Mouse (Mus musculus) midbrain, postnatal 0 days (tissue): ENCODE data around the gene Ccdc146. TPM values are rescaled to one million over a fixed set of nuclear protein-coding genes. Genes with fewer than 3 reads are reported as not detected.
"Not testable (repeated sequence)": the region's sequence is repeated elsewhere in the genome, so short reads cannot be mapped to it uniquely, and the experiment has no call there.

Experiments
- ATAC-seq: fragments of 200-750 bp; cut with Nextera tagmentation; 2 replicates; pipeline ENCODE4 v1.8.0; 2017; ENCODE audit warnings: moderate number of reproducible peaks, mild to moderate bottlenecking, moderate TSS enrichment, moderate library complexity; ENCODE audit not compliant: low FRiP score
- DNase-seq: peaks from one replicate; pipeline ENCODE4 v3.0.0-alpha.2; 2015; ENCODE audit warnings: low spot score
- H3K27ac ChIP-seq: fragments of 300-500 bp; sonication (generic); 2 replicates; pipeline ENCODE4 v1.5.1; 2014; ENCODE audit warnings: low read depth, mild to moderate bottlenecking, low read length, mixed read lengths
- H3K27me3 ChIP-seq: fragments of 300-500 bp; sonication (generic); 2 replicates; pipeline ENCODE4 v1.6.1; 2014; ENCODE audit warnings: low read length, control low read depth, mixed read lengths; ENCODE audit not compliant: insufficient read depth
- H3K36me3 ChIP-seq: fragments of 300-500 bp; sonication (generic); 2 replicates; pipeline ENCODE4 v1.6.1; 2014; ENCODE audit warnings: low read length, control low read depth, mixed read lengths; ENCODE audit not compliant: insufficient read depth
- H3K4me1 ChIP-seq: fragments of 300-500 bp; sonication (generic); 2 replicates; pipeline ENCODE4 v1.6.1; 2014; ENCODE audit warnings: mild to moderate bottlenecking, control low read depth, antibody characterized with exemption, low read length, mixed read lengths; ENCODE audit not compliant: insufficient read depth
- H3K4me2 ChIP-seq: fragments of 300-500 bp; sonication (generic); 2 replicates; pipeline ENCODE4 v1.6.1; 2014; ENCODE audit warnings: low read depth, mild to moderate bottlenecking, low read length, mixed read lengths; ENCODE audit not compliant: poor library complexity, severe bottlenecking
- H3K4me3 ChIP-seq: fragments of 300-500 bp; sonication (generic); 2 replicates; pipeline ENCODE4 v1.5.1; 2014; ENCODE audit warnings: low read depth, mild to moderate bottlenecking, low read length, moderate library complexity
- H3K9ac ChIP-seq: fragments of 300-500 bp; sonication (generic); replicated peaks from 2 replicates; pipeline ENCODE4 v1.6.1; 2014; ENCODE audit warnings: mild to moderate bottlenecking, low read length, moderate library complexity, mixed read lengths; ENCODE audit not compliant: poor library complexity, severe bottlenecking
- H3K9me3 ChIP-seq: fragments of 300-500 bp; sonication (generic); 2 replicates; pipeline ENCODE4 v1.6.1; 2016; ENCODE audit warnings: low read length, control low read depth
- CTCF ChIP-seq: IDR thresholded peaks from 2 replicates; pipeline ENCODE4 v1.5.1; 2016; ENCODE audit warnings: antibody characterized with exemption, mild to moderate bottlenecking
- whole genome bisulfite sequencing: fragments of 180-500 bp; shearing (Covaris S2); extraction: QIAGEN DNeasy Blood & Tissue Kit; methylation state at CpG from one replicate; pipeline ENCODE4 v1.1.7; 2014; 5-methylcytosine and 5-hydroxymethylcytosine counted together
- polyA plus RNA-seq: library from polyadenylated mRNA; unstranded; fragments of >200 nt; fragmentation: Nextera tagmentation; extraction: Ambion mirVana; gene quantifications from 2 replicates; pipeline ENCODE4 v1.2.1, GENCODE M21; 2015
- total RNA-seq: library from RNA; depleted of rRNA; stranded (reverse); fragments of >200 nt; gene quantifications from 2 replicates; pipeline ENCODE4 v1.2.3, GENCODE M21; 2014

Gene Ccdc146
- total and polyA plus RNA-seq, 2 experiments from 2014 or later: 0.27 to 0.74 TPM

DNA sequence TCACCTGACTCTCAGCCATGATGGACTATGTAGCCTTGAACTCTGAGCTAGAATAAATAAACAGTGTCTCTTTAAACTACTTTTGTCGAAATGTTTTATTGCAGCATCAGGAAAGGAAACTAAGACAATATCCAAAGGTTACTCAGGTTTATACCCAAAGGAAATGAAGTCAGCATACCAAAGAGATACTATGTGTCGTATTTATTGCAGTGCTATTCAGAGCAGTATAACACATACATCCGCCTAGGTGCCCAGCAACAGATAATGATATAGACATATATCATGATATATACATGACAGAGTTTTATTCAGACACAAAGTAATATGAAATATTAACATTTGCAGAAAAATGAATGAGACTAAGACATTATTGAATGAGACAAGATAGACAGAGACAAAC is 61.1 kb downstream of the Ccdc146 start:
- TF ChIP-seq CTCF: no peak
- Histone ChIP-seq H3K27ac (no peak overlapping the region), H3K27me3 (no peaks in the 10 kb centered on the region), H3K4me2 (no peak overlapping the region), H3K4me3 (no peak overlapping the region), H3K4me1 (no peaks in the 10 kb centered on the region), H3K9ac (no peak overlapping the region), H3K9me3 (no peaks in the 10 kb centered on the region), H3K36me3 (no peaks in the 10 kb centered on the region)
- ATAC-seq (no peak), DNase-seq (no peak)
- WGBS: 88% methylated on average over 3 of the region's 3 CpGs

DNA sequence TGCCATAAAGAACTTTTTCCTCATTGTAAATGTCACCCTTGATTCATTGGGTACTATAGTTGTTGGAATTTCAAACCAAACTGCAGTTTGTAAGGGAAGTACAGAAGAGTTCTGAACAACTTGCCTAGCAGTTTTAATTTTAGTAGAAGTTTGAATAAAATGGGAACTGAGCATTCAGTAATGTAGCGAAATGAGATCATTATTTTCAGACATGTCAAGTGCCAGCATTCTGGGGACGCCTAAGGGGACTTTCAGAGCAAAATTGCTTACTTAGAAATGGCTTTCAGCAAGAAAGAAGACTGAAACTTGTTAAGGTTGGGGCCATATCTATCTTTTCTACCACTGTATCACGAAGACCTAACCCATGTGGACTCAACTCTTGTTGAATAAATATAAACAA is 65.8 kb downstream of the Ccdc146 start:
- Histone ChIP-seq H3K36me3 (no peaks in the 10 kb centered on the region), H3K9ac (no peak overlapping the region), H3K9me3 (no peaks in the 10 kb centered on the region), H3K27ac (no peak overlapping the region), H3K27me3 (no peaks in the 10 kb centered on the region), H3K4me2 (no peak overlapping the region), H3K4me3 (no peak overlapping the region), H3K4me1 (no peaks in the 10 kb centered on the region)
- ATAC-seq (no peak), DNase-seq (no peak)
- 84% methylated on average over 3 of the region's 3 CpGs for WGBS
- no peak for TF ChIP-seq CTCF

- H3K4me2 ChIP-seq: no peak overlapping the region
- DNase-seq: no peak
Measured at GRCm38 (mm10) chr5:21351678-21352077, 72.8 kb downstream of the Ccdc146 start.

GRCm38 (mm10) chr5:21348366-21348765 is 76.1 kb downstream of the Ccdc146 start:
- Histone ChIP-seq H3K36me3 (no peaks in the 10 kb centered on the region), H3K27me3 (no peaks in the 10 kb centered on the region), H3K4me3 (no peak overlapping the region), H3K4me1 (no peaks in the 10 kb centered on the region), H3K9ac (no peak overlapping the region), H3K27ac (no peak overlapping the region), H3K9me3 (no peaks in the 10 kb centered on the region), H3K4me2 (no peak overlapping the region)
- ATAC-seq: no peak
- no peak for TF ChIP-seq CTCF
- no peak for DNase-seq
- WGBS: 90% methylated on average over 7 of the region's 7 CpGs

More at GRCm38 (mm10) chr5:21351678-21352077, 72.8 kb downstream of the Ccdc146 start:
- no peak overlapping the region for H3K4me3 ChIP-seq
- no peaks in the 10 kb centered on the region for H3K4me1 ChIP-seq
- no peak overlapping the region for H3K9ac ChIP-seq
- H3K9me3 ChIP-seq: no peaks in the 10 kb centered on the region
- no peak overlapping the region for H3K27ac ChIP-seq
- TF ChIP-seq CTCF: no peak
- no peaks in the 10 kb centered on the region for H3K27me3 ChIP-seq
- ATAC-seq: no peak
- no peaks in the 10 kb centered on the region for H3K36me3 ChIP-seq

GRCm38 (mm10) chr5:21342265-21342664 is 82.2 kb downstream of the Ccdc146 start:
- H3K27me3 ChIP-seq, H3K9me3 ChIP-seq, H3K4me2 ChIP-seq, H3K9ac ChIP-seq, ATAC-seq, H3K27ac ChIP-seq, H3K4me3 ChIP-seq, DNase-seq, H3K4me1 ChIP-seq, H3K36me3 ChIP-seq: not testable (repeated sequence)

GRCm38 (mm10) chr5:21332119-21332518 is 92.4 kb downstream of the Ccdc146 start:
- no peak overlapping the region for H3K9ac ChIP-seq
- WGBS: 88% methylated on average over 1 of the region's 1 CpGs
- no peak for TF ChIP-seq CTCF

DNA sequence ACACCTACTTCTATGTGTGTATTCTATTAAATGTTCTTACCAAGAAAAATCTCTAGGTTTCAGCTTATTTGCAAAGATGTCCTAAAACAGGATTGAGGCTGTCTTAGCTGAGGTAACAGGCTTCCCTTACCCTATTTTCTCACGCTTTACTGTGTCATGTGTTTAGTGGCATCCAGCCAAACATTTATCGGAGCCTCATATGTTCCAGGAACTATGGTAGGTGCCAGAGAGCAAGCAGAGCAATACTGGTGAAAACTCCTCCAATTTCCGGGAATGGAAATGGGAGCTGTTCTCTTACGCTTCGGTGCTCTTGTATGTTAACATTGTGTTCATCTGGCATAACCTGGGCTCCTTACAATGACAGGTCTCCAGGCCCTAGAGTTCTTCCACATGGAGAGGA is 92.8 kb downstream of the Ccdc146 start:
- H3K9ac ChIP-seq: no peak overlapping the region
- H3K27ac ChIP-seq: no peak overlapping the region
- no peak overlapping the region for H3K4me2 ChIP-seq
- no peaks in the 10 kb centered on the region for H3K4me1 ChIP-seq
- no peaks in the 10 kb centered on the region for H3K36me3 ChIP-seq
- no peak for TF ChIP-seq CTCF
- 85% methylated on average over 5 of the region's 5 CpGs for WGBS
- ATAC-seq: no peak
- no peak for DNase-seq
- H3K4me3 ChIP-seq: no peak overlapping the region
- H3K27me3 ChIP-seq: no peaks in the 10 kb centered on the region
- no peaks in the 10 kb centered on the region for H3K9me3 ChIP-seq

More at GRCm38 (mm10) chr5:21332119-21332518, 92.4 kb downstream of the Ccdc146 start:
- Histone ChIP-seq H3K27ac (no peak overlapping the region), H3K4me2 (no peak overlapping the region), H3K4me1 (no peaks in the 10 kb centered on the region), H3K36me3 (no peaks in the 10 kb centered on the region), H3K27me3 (no peaks in the 10 kb centered on the region), H3K4me3 (no peak overlapping the region), H3K9me3 (no peaks in the 10 kb centered on the region)
- no peak for ATAC-seq
- no peak for DNase-seq
